Mouse (Mus musculus) mouse embryonic stem cell (cell line): ENCODE results near the gene Paqr7.

Source experiments
- in situ Hi-C, 2 experiments: fragments of 300-500 bp; cut with MboI; formaldehyde crosslinking; loops; 1 replicate in 1 of 2; 3 replicates in 1 of 2; pipeline ENCODE4 v1.14.3; 2019 to 2020; ENCODE audit warnings: low sequenced_read_pairs in 2 of 2, low pct_unique_long_range_greater_than_20kb in 1 of 2, mixed read lengths in 1 of 2; ENCODE audit not compliant: unreplicated experiment in 1 of 2

The Paqr7 gene

DNA sequence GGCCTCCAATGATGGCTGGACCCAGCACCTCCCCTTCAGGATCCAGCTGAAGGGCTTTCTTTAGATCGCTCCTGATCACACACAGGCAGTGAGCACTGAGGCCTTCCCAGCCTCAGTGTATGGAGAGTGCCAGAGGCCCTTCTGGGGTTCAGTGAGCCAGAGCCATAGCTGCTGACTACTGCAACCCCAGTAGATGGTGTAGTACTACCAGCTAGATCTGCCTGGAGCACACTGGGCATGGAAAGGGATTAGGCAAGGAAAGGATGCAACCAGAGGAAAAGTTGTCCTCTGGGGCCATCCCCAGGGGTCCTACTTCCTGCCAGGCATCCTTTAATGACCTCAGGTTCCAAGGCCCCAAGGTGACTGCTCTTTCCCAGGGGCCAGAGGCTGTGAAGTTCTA lies 57.1 kb downstream of the Paqr7 start:
- in situ Hi-C loops: no loop called here

- in situ Hi-C loops: no loop called here
Measured at GRCm38 (mm10) chr4:134555956-134556580, 59.6 kb downstream of the Paqr7 start.

- in situ Hi-C loops: no loop called here
Measured at GRCm38 (mm10) chr4:134557626-134558249, 61.2 kb downstream of the Paqr7 start.

DNA sequence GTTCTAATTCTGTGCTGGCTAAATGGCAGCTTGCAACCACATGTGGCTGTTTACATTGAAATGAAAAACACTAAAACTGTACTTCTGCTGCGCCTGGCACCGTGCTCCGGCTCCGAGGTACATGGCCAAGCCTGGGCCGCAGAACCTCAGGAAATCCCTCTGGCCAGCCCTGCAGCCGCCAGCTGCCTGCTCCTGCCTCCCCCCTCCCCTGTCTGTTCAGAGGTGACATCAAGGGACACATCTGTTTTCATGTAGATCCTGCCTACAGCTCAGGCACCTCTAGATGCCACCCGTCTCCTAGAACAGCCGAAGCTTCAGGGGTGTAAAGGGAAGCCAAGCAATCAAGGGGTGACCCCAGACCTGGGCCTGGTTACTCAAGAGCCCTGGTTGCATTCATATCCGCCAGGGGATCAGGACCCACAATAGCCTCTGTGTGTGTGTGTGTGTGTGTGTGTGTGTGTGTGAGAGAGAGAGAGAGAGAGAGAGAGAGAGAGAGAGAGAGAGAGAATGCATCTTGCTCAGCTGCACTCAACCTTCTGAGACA lies 62.1 kb downstream of the Paqr7 start:
- in situ Hi-C loops: no loop called here

- in situ Hi-C loops: no loop called here
Measured at GRCm38 (mm10) chr4:134559154-134559553, 62.7 kb downstream of the Paqr7 start.
